Mouse (Mus musculus) left cerebral cortex, adult 11 months (tissue): ENCODE results near the gene Robo2.
"Not testable (repeated sequence)": the region's sequence is repeated elsewhere in the genome, so short reads cannot be mapped to it uniquely, and the experiment has no call there.

ENCODE experiments used
- DNase-seq: peaks from one replicate; pipeline ENCODE4 v3.0.0; 2022; ENCODE audit warnings: low spot score

Gene Robo2

GRCm38 (mm10) chr16:74200705-74201104 is 210.9 kb downstream of the Robo2 start:
- DNase-seq, result no peak

GRCm38 (mm10) chr16:74200024-74200703 is 211.5 kb downstream of the Robo2 start:
- DNase-seq, result no peak

GRCm38 (mm10) chr16:74192979-74193554 is 218.6 kb downstream of the Robo2 start:
- no peak for DNase-seq

- no peak for DNase-seq
These were observed 220.0 kb downstream of the Robo2 start for GRCm38 (mm10) chr16:74191621-74192020.

GRCm38 (mm10) chr16:74182509-74183113 is 229.0 kb downstream of the Robo2 start:
- no peak for DNase-seq

- DNase-seq, result no peak
These were observed 239.0 kb downstream of the Robo2 start for GRCm38 (mm10) chr16:74172673-74173072.

GRCm38 (mm10) chr16:74169642-74170041 is 242.0 kb downstream of the Robo2 start:
- no peak for DNase-seq

- no peak for DNase-seq
These were observed 242.5 kb downstream of the Robo2 start for GRCm38 (mm10) chr16:74169121-74169520.

- DNase-seq, result no peak
These were observed 243.8 kb downstream of the Robo2 start for GRCm38 (mm10) chr16:74167832-74168231.

GRCm38 (mm10) chr16:74162041-74162440 is 249.6 kb downstream of the Robo2 start:
- no peak for DNase-seq

- no peak for DNase-seq
These were observed 252.4 kb downstream of the Robo2 start for GRCm38 (mm10) chr16:74159189-74159588.

- no peak for DNase-seq
These were observed 275.4 kb downstream of the Robo2 start for GRCm38 (mm10) chr16:74136181-74136580.

- DNase-seq, result no peak
These were observed 278.8 kb downstream of the Robo2 start for GRCm38 (mm10) chr16:74132833-74133232.

- no peak for DNase-seq
These were observed 280.3 kb downstream of the Robo2 start for GRCm38 (mm10) chr16:74131370-74131769.

- no peak for DNase-seq
These were observed 283.1 kb downstream of the Robo2 start for GRCm38 (mm10) chr16:74128443-74128983.

- no peak for DNase-seq
These were observed 298.5 kb downstream of the Robo2 start for GRCm38 (mm10) chr16:74113155-74113554.

- no peak for DNase-seq
These were observed 300.5 kb downstream of the Robo2 start for GRCm38 (mm10) chr16:74111101-74111500.

- DNase-seq, result not testable (repeated sequence)
These were observed 307.2 kb downstream of the Robo2 start for GRCm38 (mm10) chr16:74104449-74104848.

- DNase-seq, result no peak
These were observed 318.4 kb downstream of the Robo2 start for GRCm38 (mm10) chr16:74092997-74093801.

- DNase-seq, result no peak
These were observed 321.7 kb downstream of the Robo2 start for GRCm38 (mm10) chr16:74089951-74090350.

GRCm38 (mm10) chr16:74084188-74084587 is 327.4 kb downstream of the Robo2 start:
- DNase-seq, result no peak

- DNase-seq, result no peak
These were observed 339.0 kb downstream of the Robo2 start for GRCm38 (mm10) chr16:74072671-74073070.
